Mouse (Mus musculus) cerebellum, adult 2 months (tissue): ENCODE results near the gene Pgls. TPM values are rescaled to one million over a fixed set of nuclear protein-coding genes. Genes with fewer than 3 reads are reported as not detected.
A peak's percentile ranks its signal among the peaks of the same experiment; 100 is the strongest.

Experiments used
- DNase-seq, 2 experiments: peaks; one replicate each; pipeline ENCODE4 v3.0.0; 2021
- H3K27ac ChIP-seq: fragments of 200-500 bp; 2 replicates; pipeline ENCODE4 v1.5.1; 2012; ENCODE audit warnings: low read length, control low read depth, inconsistent platforms; ENCODE audit not compliant: insufficient read depth
- H3K27me3 ChIP-seq: fragments of 200-500 bp; 2 replicates; pipeline ENCODE4 v1.6.1; 2012; ENCODE audit warnings: inconsistent platforms, mild to moderate bottlenecking, low read length, moderate library complexity; ENCODE audit not compliant: control insufficient read depth, insufficient read depth
- H3K4me1 ChIP-seq: fragments of 200-500 bp; 2 replicates; pipeline ENCODE4 v1.6.1; 2011; ENCODE audit warnings: low read length; ENCODE audit not compliant: control insufficient read depth, insufficient read depth
- H3K4me3 ChIP-seq: fragments of 200-500 bp; replicated peaks from 2 replicates; pipeline ENCODE3; 2011; ENCODE audit warnings: mild to moderate bottlenecking, low read depth, low read length, control low read depth; ENCODE audit not compliant: insufficient read depth
- CTCF ChIP-seq: fragments of 200-500 bp; IDR thresholded peaks from 2 replicates; pipeline ENCODE4 v1.5.1; 2011; ENCODE audit warnings: low read depth, mild to moderate bottlenecking, control low read depth, low read length, moderate library complexity, borderline replicate concordance; ENCODE audit not compliant: insufficient read depth
- POLR2A ChIP-seq: fragments of 200-500 bp; IDR thresholded peaks from 2 replicates; pipeline ENCODE4 v1.6.1; 2011; ENCODE audit warnings: low read length, control low read depth, borderline replicate concordance; ENCODE audit not compliant: insufficient read depth
- WGBS: fragments of 180-500 bp; shearing (Covaris S2); methylation state at CpG from one replicate; pipeline ENCODE4 v1.1.7; 2018; 5-methylcytosine and 5-hydroxymethylcytosine counted together
- polyA plus RNA-seq: library from polyadenylated mRNA; depleted of rRNA; stranded (reverse); fragments of >200 nt; gene quantifications from 2 replicates; pipeline ENCODE4 v1.2.3, GENCODE M21; 2012

Pgls gene
- polyA plus RNA-seq, 1 experiment: 42.5 TPM

- WGBS: 31% methylated on average over 2 of the region's 2 CpGs
- Histone ChIP-seq H3K4me1 (peaks cover 12% of the 10 kb centered on the region), H3K27ac (peak overlapping the region; percentile 17; the same call in 1 of the 2 replicates), H3K27me3 (no peaks in the 10 kb centered on the region), H3K4me3 (peak overlapping the region; percentile 11)
- peak; percentile 40 for DNase-seq
- TF ChIP-seq POLR2A (no peak), CTCF (0 out of 2 replicates have a peak, but pooled peaks have one; percentile 2)
Measured at GRCm38 (mm10) chr8:71572077-71572476, 19.9 kb upstream of the Pgls start.

- H3K27me3 ChIP-seq: no peaks in the 10 kb centered on the region
- WGBS: 35% methylated on average over 9 of the region's 9 CpGs
Measured at GRCm38 (mm10) chr8:71572847-71573633, 18.9 kb upstream of the Pgls start.

GRCm38 (mm10) chr8:71574426-71574825 is 17.6 kb upstream of the Pgls start:
- Histone ChIP-seq H3K4me1 (peaks cover 15% of the 10 kb centered on the region), H3K27me3 (no peaks in the 10 kb centered on the region), H3K27ac (no peak overlapping the region), H3K4me3 (no peak overlapping the region)
- WGBS: 45% methylated on average over 7 of the region's 7 CpGs
- TF ChIP-seq CTCF: no peak
- TF ChIP-seq POLR2A: no peak
- DNase-seq: no peak

More at GRCm38 (mm10) chr8:71572847-71573633, 18.9 kb upstream of the Pgls start:
- DNase-seq: peak; percentile 68 to 75
- no peak for TF ChIP-seq CTCF
- no peak for TF ChIP-seq POLR2A
- H3K4me3 ChIP-seq: no peak overlapping the region
- H3K4me1 ChIP-seq: peaks cover 12% of the 10 kb centered on the region
- H3K27ac ChIP-seq: peak overlapping the region; percentile 10; the same call in 1 of the 2 replicates

- H3K4me3 ChIP-seq: no peak overlapping the region
- peaks cover 21% of the 10 kb centered on the region for H3K4me1 ChIP-seq
- H3K27ac ChIP-seq: no peak overlapping the region
- TF ChIP-seq CTCF (no peak), POLR2A (no peak)
- WGBS: 78% methylated on average over 1 of the region's 1 CpGs
- no peaks in the 10 kb centered on the region for H3K27me3 ChIP-seq
- DNase-seq: no peak
Measured at GRCm38 (mm10) chr8:71575020-71575419, 17.0 kb upstream of the Pgls start.

- Histone ChIP-seq H3K4me3 (no peak overlapping the region), H3K27me3 (no peaks in the 10 kb centered on the region), H3K27ac (no peak overlapping the region), H3K4me1 (peaks cover 17% of the 10 kb centered on the region)
- WGBS: 12% methylated on average over 4 of the region's 4 CpGs
- DNase-seq: peak in 1 of 2 experiments; percentile 45
- no peak for TF ChIP-seq POLR2A
- TF ChIP-seq CTCF: no peak
Measured at GRCm38 (mm10) chr8:71577856-71578387, 14.1 kb upstream of the Pgls start.

GRCm38 (mm10) chr8:71579009-71579408 is 13.0 kb upstream of the Pgls start:
- WGBS: 62% methylated on average over 1 of the region's 1 CpGs
- Histone ChIP-seq H3K27me3 (no peaks in the 10 kb centered on the region), H3K27ac (no peak overlapping the region), H3K4me1 (peaks cover 17% of the 10 kb centered on the region), H3K4me3 (no peak overlapping the region)
- TF ChIP-seq CTCF (no peak), POLR2A (no peak)
- DNase-seq: no peak

- peak in 1 of 2 experiments; percentile 38 for DNase-seq
- Histone ChIP-seq H3K27me3 (no peaks in the 10 kb centered on the region), H3K4me1 (peaks cover 13% of the 10 kb centered on the region), H3K27ac (no peak overlapping the region), H3K4me3 (no peak overlapping the region)
- WGBS: 25% methylated on average over 14 of the region's 14 CpGs
- TF ChIP-seq CTCF (no peak), POLR2A (no peak)
Measured at GRCm38 (mm10) chr8:71579476-71579875, 12.5 kb upstream of the Pgls start.

- H3K27me3 ChIP-seq: no peaks in the 10 kb centered on the region
- peaks cover 11% of the 10 kb centered on the region for H3K4me1 ChIP-seq
- 50% methylated on average over 9 of the region's 9 CpGs for WGBS
- DNase-seq: no peak
- TF ChIP-seq POLR2A (no peak), CTCF (no peak)
- no peak overlapping the region for H3K4me3 ChIP-seq
- H3K27ac ChIP-seq: no peak overlapping the region
Measured at GRCm38 (mm10) chr8:71580201-71580600, 11.8 kb upstream of the Pgls start.
